Mouse (Mus musculus) neural tube, embryonic 14.5 days (tissue): Measurements from ENCODE around the gene Vti1a. TPM values are rescaled to one million over a fixed set of nuclear protein-coding genes. Genes with fewer than 3 reads are reported as not detected.
A peak's percentile ranks its signal among the peaks of the same experiment; 100 is the strongest.

Source experiments
- ATAC-seq: fragments of 200-750 bp; cut with Nextera tagmentation; 2 replicates; pipeline ENCODE4 v1.8.0; 2017; ENCODE audit warnings: low read depth, mild to moderate bottlenecking, moderate TSS enrichment, moderate library complexity
- H3K27ac ChIP-seq: fragments of 300-500 bp; sonication (generic); 2 replicates; pipeline ENCODE4 v1.5.1; 2014; ENCODE audit warnings: low read depth, mild to moderate bottlenecking, control low read depth, low read length, moderate library complexity, mixed read lengths
- H3K27me3 ChIP-seq: fragments of 300-500 bp; sonication (generic); 2 replicates; pipeline ENCODE4 v1.6.1; 2014; ENCODE audit warnings: low read length; ENCODE audit not compliant: control insufficient read depth, insufficient read depth
- H3K36me3 ChIP-seq: fragments of 300-500 bp; sonication (generic); 2 replicates; pipeline ENCODE4 v1.6.1; 2014; ENCODE audit warnings: low read length, mixed read lengths; ENCODE audit not compliant: control insufficient read depth, insufficient read depth
- H3K4me1 ChIP-seq: fragments of 300-500 bp; sonication (generic); 2 replicates; pipeline ENCODE4 v1.6.1; 2014; ENCODE audit warnings: low read length; ENCODE audit not compliant: control insufficient read depth, insufficient read depth
- H3K4me2 ChIP-seq: fragments of 300-500 bp; sonication (generic); 2 replicates; pipeline ENCODE4 v1.6.1; 2014; ENCODE audit warnings: mild to moderate bottlenecking, low read depth, low read length, control low read depth
- H3K4me3 ChIP-seq: fragments of 300-500 bp; sonication (generic); 2 replicates; pipeline ENCODE4 v1.5.1; 2014; ENCODE audit warnings: low read depth, low read length, control low read depth, mixed read lengths
- H3K9ac ChIP-seq: fragments of 300-500 bp; sonication (generic); replicated peaks from 2 replicates; pipeline ENCODE4 v1.6.1; 2014; ENCODE audit warnings: low read depth, mild to moderate bottlenecking, control low read depth, low read length, mixed read lengths
- H3K9me3 ChIP-seq: fragments of 300-500 bp; sonication (generic); 2 replicates; pipeline ENCODE4 v1.6.1; 2016; ENCODE audit warnings: low read length; ENCODE audit not compliant: control insufficient read depth
- WGBS: fragments of 180-500 bp; shearing (Covaris S2); extraction: QIAGEN DNeasy Blood & Tissue Kit; methylation state at CpG from one replicate; pipeline ENCODE4 v1.1.7; 2014; 5-methylcytosine and 5-hydroxymethylcytosine counted together
- polyA plus RNA-seq: library from polyadenylated mRNA; unstranded; fragments of >200 nt; fragmentation: Nextera tagmentation; extraction: Ambion mirVana; gene quantifications from 2 replicates; pipeline ENCODE4 v1.2.1, GENCODE M21; 2014

Gene Vti1a
- polyA plus RNA-seq, 1 experiment from 2014 or later = 35.7 TPM

DNA sequence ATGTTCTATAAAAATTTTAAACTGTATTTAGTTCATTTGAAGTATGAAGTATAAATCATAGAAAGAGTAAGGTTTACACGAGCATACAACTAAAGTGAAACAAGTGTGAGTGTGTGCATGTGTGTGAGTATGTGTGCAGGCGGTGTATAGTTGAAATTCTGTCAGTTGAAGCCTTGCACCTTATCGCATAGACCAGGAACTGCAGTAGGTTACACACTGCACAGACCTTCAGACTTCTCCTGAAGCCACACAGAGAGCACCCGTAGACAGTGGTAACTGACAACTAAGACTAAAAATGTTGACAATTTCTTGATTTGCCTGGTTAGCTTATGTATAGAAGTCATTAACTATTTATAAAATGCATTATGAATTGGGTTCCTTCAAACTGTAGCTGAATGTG is 61.4 kb downstream of the Vti1a start:
- Histone ChIP-seq H3K4me3 (no peak overlapping the region), H3K4me1 (no peaks in the 10 kb centered on the region), H3K36me3 (no peaks in the 10 kb centered on the region), H3K9me3 (no peaks in the 10 kb centered on the region), H3K9ac (no peak overlapping the region), H3K27me3 (no peaks in the 10 kb centered on the region), H3K27ac (no peak overlapping the region), H3K4me2 (no peak overlapping the region)
- WGBS = 90% methylated on average over 4 of the region's 4 CpGs
- no peak for ATAC-seq

- no peaks in the 10 kb centered on the region for H3K4me1 ChIP-seq
- no peak overlapping the region for H3K4me3 ChIP-seq
- no peak overlapping the region for H3K27ac ChIP-seq
- WGBS = 65% methylated on average over 2 of the region's 2 CpGs
- no peak overlapping the region for H3K9ac ChIP-seq
- H3K27me3 ChIP-seq = no peaks in the 10 kb centered on the region
- H3K36me3 ChIP-seq = no peaks in the 10 kb centered on the region
- ATAC-seq = no peak
- no peak overlapping the region for H3K4me2 ChIP-seq
- no peaks in the 10 kb centered on the region for H3K9me3 ChIP-seq
Observed at GRCm38 (mm10) chr19:55378884-55379283, 62.8 kb downstream of the Vti1a start.

DNA sequence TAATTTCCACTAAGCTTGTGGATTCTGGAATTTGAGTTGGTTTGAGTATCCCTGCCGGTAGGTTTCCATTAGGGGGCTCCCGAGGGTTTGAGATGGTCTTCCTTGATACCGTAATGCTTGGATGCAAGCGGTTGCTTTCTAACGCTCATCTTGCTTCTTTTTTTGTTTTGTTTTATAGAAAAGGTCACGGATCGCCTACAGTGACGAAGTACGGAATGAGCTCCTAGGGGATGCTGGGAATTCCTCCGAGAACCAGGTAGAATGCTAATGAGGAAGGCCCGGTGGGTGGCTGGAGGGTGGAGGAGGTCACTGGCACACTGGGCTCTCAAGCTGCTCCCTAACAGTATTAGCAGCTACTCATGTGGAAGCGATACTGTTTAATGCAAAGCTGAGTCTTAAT is 64.7 kb downstream of the Vti1a start:
- no peak overlapping the region for H3K4me3 ChIP-seq
- no peak for ATAC-seq
- no peaks in the 10 kb centered on the region for H3K4me1 ChIP-seq

GRCm38 (mm10) chr19:55381343-55381742 is 65.2 kb downstream of the Vti1a start:
- H3K27me3 ChIP-seq = no peaks in the 10 kb centered on the region
- no peak overlapping the region for H3K27ac ChIP-seq

More for the DNA sequence above, 64.7 kb downstream of the Vti1a start:
- Histone ChIP-seq H3K36me3 (no peaks in the 10 kb centered on the region), H3K9me3 (no peaks in the 10 kb centered on the region), H3K9ac (no peak overlapping the region), H3K27me3 (no peaks in the 10 kb centered on the region), H3K4me2 (peak overlapping the region; percentile 4; the same call in 1 of the 2 replicates), H3K27ac (no peak overlapping the region)
- WGBS = 7% methylated on average over 12 of the region's 12 CpGs

GRCm38 (mm10) chr19:55382745-55383144 is 66.7 kb downstream of the Vti1a start:
- no peak overlapping the region for H3K4me3 ChIP-seq
- no peak for ATAC-seq
- no peaks in the 10 kb centered on the region for H3K9me3 ChIP-seq
- H3K4me1 ChIP-seq = no peaks in the 10 kb centered on the region
- 61% methylated on average over 7 of the region's 7 CpGs for WGBS
- no peaks in the 10 kb centered on the region for H3K36me3 ChIP-seq
- H3K9ac ChIP-seq = no peak overlapping the region
- no peaks in the 10 kb centered on the region for H3K27me3 ChIP-seq
- no peak overlapping the region for H3K4me2 ChIP-seq
- no peak overlapping the region for H3K27ac ChIP-seq

More at GRCm38 (mm10) chr19:55381343-55381742, 65.2 kb downstream of the Vti1a start:
- Histone ChIP-seq H3K4me3 (no peak overlapping the region), H3K9ac (no peak overlapping the region), H3K4me2 (no peak overlapping the region), H3K4me1 (no peaks in the 10 kb centered on the region), H3K36me3 (no peaks in the 10 kb centered on the region), H3K9me3 (no peaks in the 10 kb centered on the region)
- WGBS = 50% methylated on average over 7 of the region's 7 CpGs
- no peak for ATAC-seq

DNA sequence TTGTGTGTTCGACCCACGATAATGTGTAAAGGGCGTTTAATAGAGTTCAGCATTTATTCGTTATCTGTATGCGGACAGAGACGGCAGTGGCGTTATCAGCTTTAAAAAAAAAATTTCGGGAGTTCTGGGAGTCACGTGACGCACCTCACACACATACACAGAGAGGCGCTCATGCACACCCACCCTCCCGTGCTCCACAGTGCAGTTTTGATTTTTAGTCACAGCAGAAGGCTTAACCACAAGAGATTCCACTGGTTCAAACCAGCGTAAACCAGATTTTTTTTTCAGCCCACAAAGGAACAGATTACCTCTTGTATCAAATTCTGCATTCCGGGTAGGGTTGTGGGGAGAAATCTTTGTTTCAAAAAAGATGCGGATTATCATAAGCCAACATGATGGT is 68.5 kb downstream of the Vti1a start:
- 81% methylated on average over 15 of the region's 15 CpGs for WGBS
- ATAC-seq = no peak

DNA sequence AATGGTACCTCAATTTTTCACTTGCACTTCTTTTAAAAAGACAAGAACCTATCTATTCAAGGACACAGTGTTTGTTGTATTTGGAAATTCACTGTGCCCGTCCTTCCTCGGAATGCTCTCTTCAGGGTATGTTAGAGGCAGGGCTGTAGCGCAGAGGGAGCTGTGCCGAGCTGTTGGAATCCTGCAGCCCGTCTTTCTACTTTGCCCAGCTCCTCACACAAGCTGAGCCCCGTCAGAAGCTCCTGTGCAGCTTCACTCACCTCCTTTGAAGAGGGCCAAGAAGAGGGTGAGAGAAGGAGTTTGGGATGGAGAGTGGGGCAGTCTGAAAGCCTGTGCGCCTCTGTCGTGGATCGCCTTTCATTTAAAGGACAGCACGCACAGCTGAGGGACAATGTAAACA is 72.9 kb downstream of the Vti1a start:
- ATAC-seq = no peak
- no peak overlapping the region for H3K9ac ChIP-seq
- no peak overlapping the region for H3K27ac ChIP-seq
- H3K9me3 ChIP-seq = no peaks in the 10 kb centered on the region
- H3K4me1 ChIP-seq = no peaks in the 10 kb centered on the region
- peak overlapping the region; percentile 4; the same call in 1 of the 2 replicates for H3K4me2 ChIP-seq
- no peak overlapping the region for H3K4me3 ChIP-seq
- no peaks in the 10 kb centered on the region for H3K27me3 ChIP-seq
- WGBS = 43% methylated on average over 10 of the region's 10 CpGs
- H3K36me3 ChIP-seq = no peaks in the 10 kb centered on the region

More for the DNA sequence above, 68.5 kb downstream of the Vti1a start:
- Histone ChIP-seq H3K36me3 (no peaks in the 10 kb centered on the region), H3K4me2 (no peak overlapping the region), H3K9ac (no peak overlapping the region), H3K27me3 (no peaks in the 10 kb centered on the region), H3K27ac (no peak overlapping the region), H3K4me1 (no peaks in the 10 kb centered on the region), H3K9me3 (no peaks in the 10 kb centered on the region), H3K4me3 (no peak overlapping the region)

GRCm38 (mm10) chr19:55390323-55390722 is 74.2 kb downstream of the Vti1a start:
- Histone ChIP-seq H3K4me2 (no peak overlapping the region), H3K27me3 (no peaks in the 10 kb centered on the region), H3K4me3 (no peak overlapping the region), H3K9ac (no peak overlapping the region), H3K4me1 (no peaks in the 10 kb centered on the region), H3K27ac (no peak overlapping the region), H3K36me3 (no peaks in the 10 kb centered on the region), H3K9me3 (no peaks in the 10 kb centered on the region)
- ATAC-seq = no peak
- whole genome bisulfite sequencing = 64% methylated on average over 11 of the region's 11 CpGs

DNA sequence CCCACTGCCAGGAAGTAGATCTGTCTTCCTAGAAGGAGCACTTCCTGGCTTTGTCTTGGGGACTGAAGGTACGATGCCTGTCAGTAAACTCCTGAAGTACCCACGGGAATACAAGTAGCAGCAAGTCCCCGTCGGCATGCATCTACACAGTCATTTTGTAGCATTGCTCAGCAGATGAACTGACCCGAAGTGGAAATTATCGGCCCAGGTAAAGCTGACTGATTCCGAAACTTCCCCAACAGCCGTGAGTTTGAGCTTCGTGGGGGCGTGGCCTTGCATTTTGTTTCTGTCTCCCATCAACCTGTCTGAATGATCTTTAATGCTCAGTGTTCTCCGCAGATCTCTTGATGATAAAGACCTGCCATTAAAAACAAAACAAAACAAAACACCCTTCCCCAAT is 85.5 kb downstream of the Vti1a start:
- no peak overlapping the region for H3K9ac ChIP-seq
- ATAC-seq = no peak
- no peak overlapping the region for H3K27ac ChIP-seq
- H3K4me1 ChIP-seq = no peaks in the 10 kb centered on the region
- H3K4me2 ChIP-seq = no peak overlapping the region
- no peaks in the 10 kb centered on the region for H3K9me3 ChIP-seq
- no peak overlapping the region for H3K4me3 ChIP-seq
- H3K27me3 ChIP-seq = no peaks in the 10 kb centered on the region
- no peaks in the 10 kb centered on the region for H3K36me3 ChIP-seq
- WGBS = 92% methylated on average over 11 of the region's 11 CpGs

GRCm38 (mm10) chr19:55408486-55408885 is 92.4 kb downstream of the Vti1a start:
- Histone ChIP-seq H3K4me3 (no peak overlapping the region), H3K27ac (no peak overlapping the region), H3K9ac (no peak overlapping the region), H3K4me1 (no peaks in the 10 kb centered on the region), H3K36me3 (no peaks in the 10 kb centered on the region), H3K9me3 (no peaks in the 10 kb centered on the region), H3K27me3 (no peaks in the 10 kb centered on the region), H3K4me2 (no peak overlapping the region)
- 62% methylated on average over 6 of the region's 6 CpGs for WGBS
- ATAC-seq = no peak
